Mouse (Mus musculus) stomach, embryonic 16.5 days (tissue): ENCODE measurements around the gene Rassf3. TPM values are rescaled to one million over a fixed set of nuclear protein-coding genes. Genes with fewer than 3 reads are reported as not detected.

Source experiments
- ATAC-seq: fragments of 200-750 bp; cut with Nextera tagmentation; 2 replicates; pipeline ENCODE4 v1.8.0; 2017; ENCODE audit warnings: moderate number of reproducible peaks, moderate TSS enrichment; ENCODE audit not compliant: insufficient read depth, low FRiP score
- H3K27ac ChIP-seq: fragments of 300-500 bp; sonication (generic); 2 replicates; pipeline ENCODE4 v1.5.1; 2014; ENCODE audit warnings: low read length
- H3K27me3 ChIP-seq: fragments of 300-500 bp; sonication (generic); 2 replicates; pipeline ENCODE4 v1.6.1; 2014; ENCODE audit warnings: low read length, control low read depth, mixed read lengths; ENCODE audit not compliant: control insufficient read depth, insufficient read depth
- H3K36me3 ChIP-seq: fragments of 300-500 bp; sonication (generic); 2 replicates; pipeline ENCODE4 v1.6.1; 2014; ENCODE audit warnings: low read length; ENCODE audit not compliant: control insufficient read depth, insufficient read depth
- H3K4me1 ChIP-seq: fragments of 300-500 bp; sonication (generic); 2 replicates; pipeline ENCODE4 v1.6.1; 2014; ENCODE audit warnings: low read length, control low read depth, mixed read lengths; ENCODE audit not compliant: control insufficient read depth, insufficient read depth
- H3K4me2 ChIP-seq: fragments of 300-500 bp; sonication (generic); 2 replicates; pipeline ENCODE4 v1.6.1; 2014; ENCODE audit warnings: low read depth, low read length, mixed read lengths
- H3K4me3 ChIP-seq: fragments of 300-500 bp; sonication (generic); replicated peaks from 2 replicates; pipeline ENCODE4 v1.5.1; 2014; ENCODE audit warnings: mild to moderate bottlenecking, low read length
- H3K9ac ChIP-seq: fragments of 300-500 bp; sonication (generic); 2 replicates; pipeline ENCODE4 v1.6.1; 2014; ENCODE audit warnings: low read length
- H3K9me3 ChIP-seq: fragments of 300-500 bp; sonication (generic); replicated peaks from 2 replicates; pipeline ENCODE4 v1.6.1; 2016; ENCODE audit warnings: low read length, control low read depth; ENCODE audit not compliant: control insufficient read depth
- WGBS: fragments of 180-500 bp; shearing (Covaris S2); extraction: QIAGEN DNeasy Blood & Tissue Kit; methylation state at CpG from one replicate; pipeline ENCODE4 v1.1.7; 2014; 5-methylcytosine and 5-hydroxymethylcytosine counted together
- polyA plus RNA-seq: library from polyadenylated mRNA; unstranded; fragments of >200 nt; fragmentation: Nextera tagmentation; extraction: Ambion mirVana; gene quantifications from 2 replicates; pipeline ENCODE4 v1.2.1, GENCODE M21; 2015

The Rassf3 gene
- polyA plus RNA-seq: 21.3 and 22.0 TPM in 2 replicates

GRCm38 (mm10) chr10:121476190-121476967 lies at the start of gene Rassf3:
TSS of gene Rassf3 (minus strand) at chr10:121476347.
- ATAC-seq: peak; percentile 95
- Histone ChIP-seq H3K9ac (peak within 1 kb of the TSS; percentile 95), H3K36me3 (no peaks in the 10 kb centered on the region), H3K27me3 (no peaks in the 10 kb centered on the region), H3K4me3 (peak within 1 kb of the TSS; percentile 95), H3K4me1 (peaks cover 36% of the 10 kb centered on the region), H3K4me2 (peak within 1 kb of the TSS; percentile 75), H3K27ac (peak within 1 kb of the TSS; percentile 88), H3K9me3 (no peaks in the 10 kb centered on the region)
- WGBS: 2% methylated on average over 51 of the region's 62 CpGs

GRCm38 (mm10) chr10:121520923-121521585 lies 44.9 kb upstream of the Rassf3 start:
- H3K9ac ChIP-seq: no peak overlapping the region
- WGBS: 14% methylated on average over 12 of the region's 12 CpGs
- no peaks in the 10 kb centered on the region for H3K36me3 ChIP-seq
- no peak overlapping the region for H3K4me3 ChIP-seq
- peaks cover 4% of the 10 kb centered on the region; the same call in 1 of the 2 replicates for H3K4me1 ChIP-seq
- peak overlapping the region; percentile 73 for H3K27ac ChIP-seq
- ATAC-seq: peak; percentile 84
- peak overlapping the region; percentile 8; the same call in 1 of the 2 replicates for H3K4me2 ChIP-seq
- H3K9me3 ChIP-seq: no peaks in the 10 kb centered on the region
- H3K27me3 ChIP-seq: no peaks in the 10 kb centered on the region

- Histone ChIP-seq H3K9ac (no peak overlapping the region), H3K27me3 (no peaks in the 10 kb centered on the region), H3K9me3 (no peaks in the 10 kb centered on the region), H3K4me2 (no peak overlapping the region), H3K4me3 (no peak overlapping the region), H3K27ac (no peak overlapping the region), H3K4me1 (peaks cover 4% of the 10 kb centered on the region; the same call in 1 of the 2 replicates), H3K36me3 (no peaks in the 10 kb centered on the region)
- WGBS: 71% methylated on average over 2 of the region's 2 CpGs
- no peak for ATAC-seq
These were observed 43.6 kb upstream of the Rassf3 start for GRCm38 (mm10) chr10:121519710-121520109.

- peak overlapping the region; percentile 39; the same call in 1 of the 2 replicates for H3K27ac ChIP-seq
- peak; percentile 63 for ATAC-seq
- H3K9me3 ChIP-seq: no peaks in the 10 kb centered on the region
- H3K36me3 ChIP-seq: no peaks in the 10 kb centered on the region
- H3K4me2 ChIP-seq: 0 out of 2 replicates have a peak overlapping the region, but pooled peaks have one; percentile 3
- peaks cover 2% of the 10 kb centered on the region; the same call in 1 of the 2 replicates for H3K4me1 ChIP-seq
- 23% methylated on average over 18 of the region's 18 CpGs for WGBS
- H3K27me3 ChIP-seq: no peaks in the 10 kb centered on the region
- H3K9ac ChIP-seq: 0 out of 2 replicates have a peak overlapping the region, but pooled peaks have one; percentile 22
- no peak overlapping the region for H3K4me3 ChIP-seq
These were observed 40.0 kb upstream of the Rassf3 start for GRCm38 (mm10) chr10:121516008-121516600.

- Histone ChIP-seq H3K9ac (peak overlapping the region; percentile 52; the same call in 1 of the 2 replicates), H3K4me2 (peak overlapping the region; percentile 42), H3K36me3 (no peaks in the 10 kb centered on the region), H3K27me3 (no peaks in the 10 kb centered on the region), H3K9me3 (no peaks in the 10 kb centered on the region), H3K27ac (peak overlapping the region; percentile 55), H3K4me1 (peaks cover 26% of the 10 kb centered on the region), H3K4me3 (peak overlapping the region; percentile 5)
- peak; percentile 72 for ATAC-seq
- WGBS: 18% methylated on average over 24 of the region's 24 CpGs
These were observed 33.9 kb upstream of the Rassf3 start for GRCm38 (mm10) chr10:121509751-121510643.

- Histone ChIP-seq H3K9me3 (no peaks in the 10 kb centered on the region), H3K27ac (no peak overlapping the region), H3K27me3 (no peaks in the 10 kb centered on the region), H3K4me3 (no peak overlapping the region), H3K4me2 (no peak overlapping the region), H3K4me1 (peaks cover 31% of the 10 kb centered on the region), H3K9ac (no peak overlapping the region), H3K36me3 (no peaks in the 10 kb centered on the region)
- ATAC-seq: no peak
- 85% methylated on average over 16 of the region's 16 CpGs for WGBS
These were observed 31.8 kb upstream of the Rassf3 start for GRCm38 (mm10) chr10:121507755-121508544.

- Histone ChIP-seq H3K4me3 (no peak overlapping the region), H3K27ac (peak overlapping the region; percentile 70), H3K4me1 (peaks cover 31% of the 10 kb centered on the region), H3K9me3 (no peaks in the 10 kb centered on the region), H3K9ac (0 out of 2 replicates have a peak overlapping the region, but pooled peaks have one; percentile 40), H3K4me2 (peak overlapping the region; percentile 9), H3K36me3 (no peaks in the 10 kb centered on the region), H3K27me3 (no peaks in the 10 kb centered on the region)
- 25% methylated on average over 29 of the region's 29 CpGs for WGBS
- ATAC-seq: no peak
These were observed 30.8 kb upstream of the Rassf3 start for GRCm38 (mm10) chr10:121506731-121507583.
